Mouse (Mus musculus) forebrain, embryonic 11.5 days (tissue): ENCODE data around the gene Edem2. TPM values are rescaled to one million over a fixed set of nuclear protein-coding genes. Genes with fewer than 3 reads are reported as not detected.

Experiments
- ATAC-seq: fragments of 200-750 bp; cut with Nextera tagmentation; replicated peaks from 2 replicates; pipeline ENCODE4 v1.8.0; 2017; ENCODE audit warnings: moderate TSS enrichment; ENCODE audit not compliant: low FRiP score
- DNase-seq: peaks from one replicate; pipeline ENCODE4 v3.0.0-alpha.2; 2017; ENCODE audit warnings: low spot score
- H3K27ac ChIP-seq: fragments of 300-500 bp; sonication (generic); 2 replicates; pipeline ENCODE4 v1.5.1; 2014; ENCODE audit warnings: low read depth, low read length
- H3K27me3 ChIP-seq: fragments of 300-500 bp; sonication (generic); 2 replicates; pipeline ENCODE4 v1.6.1; 2014; ENCODE audit warnings: mild to moderate bottlenecking, low read length, mixed read lengths; ENCODE audit not compliant: control insufficient read depth, insufficient read depth
- H3K36me3 ChIP-seq: fragments of 300-500 bp; sonication (generic); 2 replicates; pipeline ENCODE4 v1.6.1; 2014; ENCODE audit warnings: mild to moderate bottlenecking, low read length, moderate library complexity, mixed read lengths; ENCODE audit not compliant: control insufficient read depth, insufficient read depth
- H3K4me1 ChIP-seq: fragments of 300-500 bp; sonication (generic); replicated peaks from 2 replicates; pipeline ENCODE4 v1.6.1; 2014; ENCODE audit warnings: low read length, mixed read lengths; ENCODE audit not compliant: control insufficient read depth, insufficient read depth
- H3K4me2 ChIP-seq: fragments of 300-500 bp; sonication (generic); 2 replicates; pipeline ENCODE4 v1.6.1; 2014; ENCODE audit warnings: low read depth, mild to moderate bottlenecking, low read length, moderate library complexity, mixed read lengths; ENCODE audit not compliant: severe bottlenecking
- H3K4me3 ChIP-seq: fragments of 300-500 bp; sonication (generic); 2 replicates; pipeline ENCODE4 v1.5.1; 2014; ENCODE audit warnings: low read depth, low read length
- H3K9ac ChIP-seq: fragments of 300-500 bp; sonication (generic); 2 replicates; pipeline ENCODE4 v1.6.1; 2014; ENCODE audit warnings: low read length
- H3K9me3 ChIP-seq: fragments of 300-500 bp; sonication (generic); 2 replicates; pipeline ENCODE4 v1.6.1; 2016; ENCODE audit warnings: low read length, mixed read lengths; ENCODE audit not compliant: control insufficient read depth
- WGBS: fragments of 180-500 bp; shearing (Covaris S2); extraction: QIAGEN DNeasy Blood & Tissue Kit; methylation state at CpG from one replicate; pipeline ENCODE4 v1.1.7; 2014; 5-methylcytosine and 5-hydroxymethylcytosine counted together
- polyA plus RNA-seq: library from polyadenylated mRNA; unstranded; fragments of >200 nt; fragmentation: Nextera tagmentation; extraction: Ambion mirVana; gene quantifications from 2 replicates; pipeline ENCODE4 v1.2.1, GENCODE M21; 2014

Edem2 gene
- polyA plus RNA-seq, 1 experiment from 2014 or later: 31.8 TPM

- DNase-seq: no peak
- Histone ChIP-seq H3K9me3 (no peaks in the 10 kb centered on the region), H3K4me3 (no peak overlapping the region), H3K4me2 (no peak overlapping the region), H3K36me3 (no peaks in the 10 kb centered on the region), H3K27me3 (peaks cover 11% of the 10 kb centered on the region), H3K4me1 (no peaks in the 10 kb centered on the region), H3K27ac (no peak overlapping the region), H3K9ac (no peak overlapping the region)
- WGBS: 66% methylated on average over 4 of the region's 4 CpGs
- ATAC-seq: no peak
Observed at GRCm38 (mm10) chr2:155773664-155774063, 44.4 kb upstream of the Edem2 start.

GRCm38 (mm10) chr2:155764679-155765418 lies 35.6 kb upstream of the Edem2 start:
- H3K4me3 ChIP-seq: no peak overlapping the region
- no peaks in the 10 kb centered on the region for H3K4me1 ChIP-seq
- no peaks in the 10 kb centered on the region for H3K36me3 ChIP-seq
- no peaks in the 10 kb centered on the region for H3K27me3 ChIP-seq
- no peak overlapping the region for H3K4me2 ChIP-seq
- DNase-seq (peak; percentile 82), ATAC-seq (0 out of 2 replicates have a peak, but pooled peaks have one; percentile 39)
- no peaks in the 10 kb centered on the region for H3K9me3 ChIP-seq
- H3K27ac ChIP-seq: no peak overlapping the region
- WGBS: 61% methylated on average over 13 of the region's 13 CpGs
- H3K9ac ChIP-seq: no peak overlapping the region

GRCm38 (mm10) chr2:155756855-155757566 lies 27.7 kb upstream of the Edem2 start:
- no peak overlapping the region for H3K4me2 ChIP-seq
- DNase-seq (no peak), ATAC-seq (no peak)
- WGBS: 70% methylated on average over 14 of the region's 14 CpGs
- H3K27ac ChIP-seq: no peak overlapping the region
- no peak overlapping the region for H3K4me3 ChIP-seq
- no peak overlapping the region for H3K9ac ChIP-seq
- no peaks in the 10 kb centered on the region for H3K36me3 ChIP-seq
- no peaks in the 10 kb centered on the region for H3K27me3 ChIP-seq
- no peaks in the 10 kb centered on the region for H3K4me1 ChIP-seq
- no peaks in the 10 kb centered on the region for H3K9me3 ChIP-seq

- WGBS: 0% methylated on average over 1 of the region's 1 CpGs
- H3K27me3 ChIP-seq: no peaks in the 10 kb centered on the region
- peak; percentile 70 for DNase-seq
Observed at GRCm38 (mm10) chr2:155755746-155756145, 26.5 kb upstream of the Edem2 start.

GRCm38 (mm10) chr2:155751014-155751786 lies 21.9 kb upstream of the Edem2 start, which contains the start of gene Procr:
Gene Procr, plus strand, starts transcription at chr2:155751117.
- DNase-seq (peak; percentile 57), ATAC-seq (no peak)
- H3K4me2 ChIP-seq: peak within 1 kb of the TSS; percentile 39
- peaks cover 3% of the 10 kb centered on the region; the same call in 1 of the 2 replicates for H3K4me1 ChIP-seq
- H3K27ac ChIP-seq: no peak within 1 kb of the TSS
- peak within 1 kb of the TSS; percentile 19 for H3K4me3 ChIP-seq
- H3K9ac ChIP-seq: peak within 1 kb of the TSS; percentile 14
- WGBS: 2% methylated on average over 25 of the region's 25 CpGs
- no peaks in the 10 kb centered on the region for H3K36me3 ChIP-seq
- no peaks in the 10 kb centered on the region for H3K27me3 ChIP-seq
- H3K9me3 ChIP-seq: no peaks in the 10 kb centered on the region

More at GRCm38 (mm10) chr2:155755746-155756145, 26.5 kb upstream of the Edem2 start:
- Histone ChIP-seq H3K9me3 (no peaks in the 10 kb centered on the region), H3K4me2 (no peak overlapping the region), H3K9ac (no peak overlapping the region), H3K36me3 (no peaks in the 10 kb centered on the region), H3K4me1 (peaks cover 3% of the 10 kb centered on the region; the same call in 1 of the 2 replicates), H3K4me3 (no peak overlapping the region), H3K27ac (no peak overlapping the region)
- ATAC-seq: no peak

- no peak overlapping the region for H3K27ac ChIP-seq
- H3K4me1 ChIP-seq: peaks cover 3% of the 10 kb centered on the region; the same call in 1 of the 2 replicates
- WGBS: 89% methylated on average over 4 of the region's 4 CpGs
- no peaks in the 10 kb centered on the region for H3K27me3 ChIP-seq
- no peaks in the 10 kb centered on the region for H3K36me3 ChIP-seq
- DNase-seq: no peak
- H3K9ac ChIP-seq: no peak overlapping the region
- H3K4me2 ChIP-seq: no peak overlapping the region
- no peak overlapping the region for H3K4me3 ChIP-seq
- no peaks in the 10 kb centered on the region for H3K9me3 ChIP-seq
- ATAC-seq: no peak
Observed at GRCm38 (mm10) chr2:155749394-155749793, 20.1 kb upstream of the Edem2 start.

GRCm38 (mm10) chr2:155745487-155745886 lies 16.2 kb upstream of the Edem2 start:
- Histone ChIP-seq H3K9ac (no peak overlapping the region), H3K9me3 (no peaks in the 10 kb centered on the region), H3K4me3 (no peak overlapping the region), H3K4me2 (no peak overlapping the region), H3K27me3 (no peaks in the 10 kb centered on the region), H3K36me3 (no peaks in the 10 kb centered on the region), H3K4me1 (no peaks in the 10 kb centered on the region), H3K27ac (no peak overlapping the region)
- DNase-seq (no peak), ATAC-seq (no peak)
- WGBS: 83% methylated on average over 3 of the region's 3 CpGs

GRCm38 (mm10) chr2:155743351-155743750 lies 14.1 kb upstream of the Edem2 start:
- no peaks in the 10 kb centered on the region for H3K27me3 ChIP-seq
- H3K9ac ChIP-seq: no peak overlapping the region
- WGBS: 92% methylated on average over 9 of the region's 9 CpGs
- no peak for DNase-seq
- no peak overlapping the region for H3K4me3 ChIP-seq
- H3K27ac ChIP-seq: no peak overlapping the region
- no peak for ATAC-seq
- H3K9me3 ChIP-seq: no peaks in the 10 kb centered on the region
- H3K36me3 ChIP-seq: no peaks in the 10 kb centered on the region
- no peaks in the 10 kb centered on the region for H3K4me1 ChIP-seq
- H3K4me2 ChIP-seq: no peak overlapping the region
